Mouse (Mus musculus) CD4-positive, CD25-positive, alpha-beta regulatory T cell, adult 4 months (primary cell): ENCODE data around the gene Fam180a. TPM values are rescaled to one million over a fixed set of nuclear protein-coding genes. Genes with fewer than 3 reads are reported as not detected.

ENCODE experiments used
- polyA plus RNA-seq, 2 experiments: library from polyadenylated mRNA; unstranded; fragments of 100-300 nt; shearing (Covaris generic); gene quantifications; one replicate each; pipeline ENCODE4 v1.2.1; 2017

Fam180a gene
- polyA plus RNA-seq, 2 experiments from 2014 or later: not detected

Other genes starting within 250 kb of the Fam180a start
- 10 to 100 TPM; 50.3 to 72.7 TPM for gene Cnot4, start 192.4 kb downstream of the Fam180a start, polyA plus RNA-seq
- 10 to 100 TPM; 17.4 to 17.8 TPM for gene Nup205, start 148.7 kb downstream of the Fam180a start, polyA plus RNA-seq
- under 1 TPM in 1 of 2 experiments, not detected in 1; 0.15 TPM for gene Slc13a4, start 18.0 kb downstream of the Fam180a start, polyA plus RNA-seq
- 10 to 100 TPM; 82.1 to 98.4 TPM for gene Mtpn, start 213.7 kb upstream of the Fam180a start, polyA plus RNA-seq